Mouse (Mus musculus): ENCODE measurements around the gene Aarsd1. TPM values are rescaled to one million over a fixed set of nuclear protein-coding genes. Genes with fewer than 3 reads are reported as not detected.

The Aarsd1 gene
- total and polyA plus RNA-seq, 2 experiments from 2014 or later = 89.8 to 101 TPM

GRCm38 (mm10) chr11:101360651-101361113, 56.7 kb downstream of the Aarsd1 start:
- WGBS = 69% methylated on average over 3 of the region's 3 CpGs
- no peak for ATAC-seq
- no peak for DNase-seq
- no peaks in the 10 kb centered on the region for H3K9me3 ChIP-seq (ENCODE audit: low read length)
- no peak overlapping the region for H3K27ac ChIP-seq (ENCODE audit: low read depth, low read length)
- H3K4me1 ChIP-seq (ENCODE audit: insufficient read depth) = no peaks in the 10 kb centered on the region
- no peak for TF ChIP-seq CTCF (IDR thresholded peaks at IDR 0.05; ENCODE audit: low read depth)
- no peaks in the 10 kb centered on the region for H3K36me3 ChIP-seq (ENCODE audit: insufficient read depth)
- H3K27me3 ChIP-seq (ENCODE audit: insufficient read depth, low read length) = no peaks in the 10 kb centered on the region
- H3K4me2 ChIP-seq (ENCODE audit: low read depth) = no peak overlapping the region
- H3K9ac ChIP-seq = no peak overlapping the region
- H3K4me3 ChIP-seq (ENCODE audit: low read depth, low read length) = no peak overlapping the region

GRCm38 (mm10) chr11:101359776-101360175, 57.6 kb downstream of the Aarsd1 start:
- Histone ChIP-seq H3K27me3 (ENCODE audit: insufficient read depth, low read length) (no peaks in the 10 kb centered on the region), H3K27ac (ENCODE audit: low read depth, low read length) (no peak overlapping the region), H3K4me3 (ENCODE audit: low read depth, low read length) (no peak overlapping the region), H3K36me3 (ENCODE audit: insufficient read depth) (no peaks in the 10 kb centered on the region), H3K4me1 (ENCODE audit: insufficient read depth) (no peaks in the 10 kb centered on the region), H3K9me3 (ENCODE audit: low read length) (no peaks in the 10 kb centered on the region), H3K4me2 (ENCODE audit: low read depth) (no peak overlapping the region), H3K9ac (no peak overlapping the region)
- ATAC-seq = no peak
- DNase-seq = no peak
- TF ChIP-seq CTCF (IDR thresholded peaks at IDR 0.05; ENCODE audit: low read depth) = no peak
- 76% methylated on average over 9 of the region's 9 CpGs for WGBS

- ATAC-seq = no peak
- H3K4me1 ChIP-seq (ENCODE audit: insufficient read depth) = no peaks in the 10 kb centered on the region
- H3K4me3 ChIP-seq (ENCODE audit: low read depth, low read length) = no peak overlapping the region
- DNase-seq = no peak
- no peak overlapping the region for H3K9ac ChIP-seq
- TF ChIP-seq CTCF (IDR thresholded peaks at IDR 0.05; ENCODE audit: low read depth) = no peak
- H3K27me3 ChIP-seq (ENCODE audit: insufficient read depth, low read length) = no peaks in the 10 kb centered on the region
- no peak overlapping the region for H3K27ac ChIP-seq (ENCODE audit: low read depth, low read length)
- H3K9me3 ChIP-seq (ENCODE audit: low read length) = no peaks in the 10 kb centered on the region
- no peak overlapping the region for H3K4me2 ChIP-seq (ENCODE audit: low read depth)
- H3K36me3 ChIP-seq (ENCODE audit: insufficient read depth) = no peaks in the 10 kb centered on the region
- 87% methylated on average over 3 of the region's 3 CpGs for WGBS
These were observed 59.8 kb downstream of the Aarsd1 start for GRCm38 (mm10) chr11:101357505-101358182.

Small RNA genes lying within 50 kb of the gene (microRNA-seq; reads per million reads assigned to microRNA genes)
- gene Mir6929 = 0.24 to 0.39 reads per million in 2 experiments

Other genes starting within 250 kb of the Aarsd1 start
- gene Cntnap1, start 247.1 kb downstream of the Aarsd1 start, total RNA-seq (2014; rRNA removed) = 3.0 and 3.5 TPM in 2 replicates
- gene Cntnap1, start 247.1 kb downstream of the Aarsd1 start, polyA plus RNA-seq (2015; fragmentation: Nextera tagmentation; extraction: Ambion mirVana) = 0.35 and 1.1 TPM in 2 replicates
- gene Plekhh3, start 246.3 kb downstream of the Aarsd1 start, total RNA-seq (2014; rRNA removed) = 9.2 and 10.2 TPM in 2 replicates
- gene Plekhh3, start 246.3 kb downstream of the Aarsd1 start, polyA plus RNA-seq (2015; fragmentation: Nextera tagmentation; extraction: Ambion mirVana) = 4.9 and 5.3 TPM in 2 replicates
- 0.23 and 0.52 TPM in 2 replicates for gene Ccr10, start 242.2 kb downstream of the Aarsd1 start, total RNA-seq (2014; rRNA removed)
- gene Ccr10, start 242.2 kb downstream of the Aarsd1 start, polyA plus RNA-seq (2015; fragmentation: Nextera tagmentation; extraction: Ambion mirVana) = 0.15 and 0.24 TPM in 2 replicates
- 25.6 and 27.7 TPM in 2 replicates for gene Ezh1, start 191.2 kb downstream of the Aarsd1 start, total RNA-seq (2014; rRNA removed)
- gene Ezh1, start 191.2 kb downstream of the Aarsd1 start, polyA plus RNA-seq (2015; fragmentation: Nextera tagmentation; extraction: Ambion mirVana) = 18.8 and 22.5 TPM in 2 replicates
- gene Ramp2, start 171.6 kb downstream of the Aarsd1 start, total RNA-seq (2014; rRNA removed) = 42.9 and 46.0 TPM in 2 replicates
- 93.4 and 102 TPM in 2 replicates for gene Ramp2, start 171.6 kb downstream of the Aarsd1 start, polyA plus RNA-seq (2015; fragmentation: Nextera tagmentation; extraction: Ambion mirVana)
- 71.7 and 75.8 TPM in 2 replicates for gene Vps25, start 163.9 kb downstream of the Aarsd1 start, total RNA-seq (2014; rRNA removed)
- gene Vps25, start 163.9 kb downstream of the Aarsd1 start, polyA plus RNA-seq (2015; fragmentation: Nextera tagmentation; extraction: Ambion mirVana) = 135 and 138 TPM in 2 replicates
- 3.2 and 5.4 TPM in 2 replicates for gene Wnk4, start 157.0 kb downstream of the Aarsd1 start, total RNA-seq (2014; rRNA removed)
- 7.8 and 9.1 TPM in 2 replicates for gene Wnk4, start 157.0 kb downstream of the Aarsd1 start, polyA plus RNA-seq (2015; fragmentation: Nextera tagmentation; extraction: Ambion mirVana)
- gene Cntd1, start 138.6 kb downstream of the Aarsd1 start, total RNA-seq (2014; rRNA removed) = 0.10 and 0.15 TPM in 2 replicates
- 0.36 and 0.61 TPM in 2 replicates for gene Cntd1, start 138.6 kb downstream of the Aarsd1 start, polyA plus RNA-seq (2015; fragmentation: Nextera tagmentation; extraction: Ambion mirVana)
- gene Coa3, start 138.5 kb downstream of the Aarsd1 start, total RNA-seq (2014; rRNA removed) = 110 and 140 TPM in 2 replicates
- gene Coa3, start 138.5 kb downstream of the Aarsd1 start, polyA plus RNA-seq (2015; fragmentation: Nextera tagmentation; extraction: Ambion mirVana) = 208 and 233 TPM in 2 replicates
- gene Becn1, start 115.3 kb downstream of the Aarsd1 start, total RNA-seq (2014; rRNA removed) = 107 and 177 TPM in 2 replicates
- 133 and 145 TPM in 2 replicates for gene Becn1, start 115.3 kb downstream of the Aarsd1 start, polyA plus RNA-seq (2015; fragmentation: Nextera tagmentation; extraction: Ambion mirVana)
- gene Psme3, start 101.4 kb downstream of the Aarsd1 start, total RNA-seq (2014; rRNA removed) = 70.7 and 80.9 TPM in 2 replicates
- 78.2 and 88.0 TPM in 2 replicates for gene Psme3, start 101.4 kb downstream of the Aarsd1 start, polyA plus RNA-seq (2015; fragmentation: Nextera tagmentation; extraction: Ambion mirVana)
- 2.7 and 4.4 TPM in 2 replicates for gene Aoc2, start 92.6 kb downstream of the Aarsd1 start, total RNA-seq (2014; rRNA removed)
- gene Aoc2, start 92.6 kb downstream of the Aarsd1 start, polyA plus RNA-seq (2015; fragmentation: Nextera tagmentation; extraction: Ambion mirVana) = 0.42 and 0.87 TPM in 2 replicates
- 0.31 and 0.43 TPM in 2 replicates for gene Aoc3, start 87.0 kb downstream of the Aarsd1 start, total RNA-seq (2014; rRNA removed)
- 0.05 and 0.08 TPM in 2 replicates for gene Aoc3, start 87.0 kb downstream of the Aarsd1 start, polyA plus RNA-seq (2015; fragmentation: Nextera tagmentation; extraction: Ambion mirVana)
- gene G6pc, start 50.1 kb downstream of the Aarsd1 start, total RNA-seq (2014; rRNA removed) = not detected in 2 replicates
- not detected in 2 replicates for gene G6pc, start 50.1 kb downstream of the Aarsd1 start, polyA plus RNA-seq (2015; fragmentation: Nextera tagmentation; extraction: Ambion mirVana)
- gene Gm27029, start 7.2 kb upstream of the Aarsd1 start, total RNA-seq (2014; rRNA removed) = 1.0 and 5.7 TPM in 2 replicates
- gene Gm27029, start 7.2 kb upstream of the Aarsd1 start, polyA plus RNA-seq (2015; fragmentation: Nextera tagmentation; extraction: Ambion mirVana) = 5.1 and 6.2 TPM in 2 replicates
- gene Rundc1, start 7.5 kb upstream of the Aarsd1 start, total RNA-seq (2014; rRNA removed) = 10.9 and 12.6 TPM in 2 replicates
- 18.9 and 24.4 TPM in 2 replicates for gene Rundc1, start 7.5 kb upstream of the Aarsd1 start, polyA plus RNA-seq (2015; fragmentation: Nextera tagmentation; extraction: Ambion mirVana)
- 0.62 and 1.8 TPM in 2 replicates for gene Ptges3l, start 7.7 kb upstream of the Aarsd1 start, total RNA-seq (2014; rRNA removed)
- gene Ptges3l, start 7.7 kb upstream of the Aarsd1 start, polyA plus RNA-seq (2015; fragmentation: Nextera tagmentation; extraction: Ambion mirVana) = 1.2 and 2.4 TPM in 2 replicates
- 785 and 1,503 TPM in 2 replicates for gene Rpl27, start 24.7 kb upstream of the Aarsd1 start, total RNA-seq (2014; rRNA removed)
- gene Rpl27, start 24.7 kb upstream of the Aarsd1 start, polyA plus RNA-seq (2015; fragmentation: Nextera tagmentation; extraction: Ambion mirVana) = 274 and 348 TPM in 2 replicates
- 3.2 and 5.2 TPM in 2 replicates for gene Ifi35, start 30.8 kb upstream of the Aarsd1 start, total RNA-seq (2014; rRNA removed)
- gene Ifi35, start 30.8 kb upstream of the Aarsd1 start, polyA plus RNA-seq (2015; fragmentation: Nextera tagmentation; extraction: Ambion mirVana) = 3.8 and 5.1 TPM in 2 replicates
- 61.9 and 71.4 TPM in 2 replicates for gene Rnd2, start 47.4 kb upstream of the Aarsd1 start, total RNA-seq (2014; rRNA removed)
- 88.1 and 96.6 TPM in 2 replicates for gene Rnd2, start 47.4 kb upstream of the Aarsd1 start, polyA plus RNA-seq (2015; fragmentation: Nextera tagmentation; extraction: Ambion mirVana)
- 131 and 174 TPM in 2 replicates for gene Vat1, start 48.6 kb upstream of the Aarsd1 start, total RNA-seq (2014; rRNA removed)
- gene Vat1, start 48.6 kb upstream of the Aarsd1 start, polyA plus RNA-seq (2015; fragmentation: Nextera tagmentation; extraction: Ambion mirVana) = 73.3 and 92.7 TPM in 2 replicates
- 3.3 and 4.2 TPM in 2 replicates for gene Brca1, start 134.3 kb upstream of the Aarsd1 start, total RNA-seq (2014; rRNA removed)
- gene Brca1, start 134.3 kb upstream of the Aarsd1 start, polyA plus RNA-seq (2015; fragmentation: Nextera tagmentation; extraction: Ambion mirVana) = 1.3 and 1.7 TPM in 2 replicates
- 121 and 141 TPM in 2 replicates for gene Nbr1, start 134.5 kb upstream of the Aarsd1 start, total RNA-seq (2014; rRNA removed)
- gene Nbr1, start 134.5 kb upstream of the Aarsd1 start, polyA plus RNA-seq (2015; fragmentation: Nextera tagmentation; extraction: Ambion mirVana) = 54.9 and 64.7 TPM in 2 replicates
- 0.77 and 3.5 TPM in 2 replicates for gene Tmem106a, start 164.6 kb upstream of the Aarsd1 start, total RNA-seq (2014; rRNA removed)
- 2.5 and 3.4 TPM in 2 replicates for gene Tmem106a, start 164.6 kb upstream of the Aarsd1 start, polyA plus RNA-seq (2015; fragmentation: Nextera tagmentation; extraction: Ambion mirVana)
- not detected in 2 replicates for gene Gm11634, start 181.6 kb upstream of the Aarsd1 start, total RNA-seq (2014; rRNA removed)
- not detected in 2 replicates for gene Gm11634, start 181.6 kb upstream of the Aarsd1 start, polyA plus RNA-seq (2015; fragmentation: Nextera tagmentation; extraction: Ambion mirVana)
- 4.4 and 5.2 TPM in 2 replicates for gene Rdm1, start 209.6 kb upstream of the Aarsd1 start, total RNA-seq (2014; rRNA removed)
- gene Rdm1, start 209.6 kb upstream of the Aarsd1 start, polyA plus RNA-seq (2015; fragmentation: Nextera tagmentation; extraction: Ambion mirVana) = 8.6 and 9.0 TPM in 2 replicates
- 22.5 and 28.3 TPM in 2 replicates for gene Arl4d, start 247.9 kb upstream of the Aarsd1 start, total RNA-seq (2014; rRNA removed)
- gene Arl4d, start 247.9 kb upstream of the Aarsd1 start, polyA plus RNA-seq (2015; fragmentation: Nextera tagmentation; extraction: Ambion mirVana) = 13.4 and 15.7 TPM in 2 replicates